Mouse (Mus musculus) embryo, embryonic 10 days (tissue): Measurements from ENCODE around the gene Cdh10.

Experiments
- DNase-seq: peaks from one replicate; pipeline ENCODE4 v3.0.0-alpha.2; 2015; ENCODE audit warnings: low spot score

The Cdh10 gene

GRCm38 (mm10) chr15:18975041-18975440 lies 156.3 kb downstream of the Cdh10 start:
- DNase-seq = no peak

GRCm38 (mm10) chr15:18984891-18985290 lies 166.1 kb downstream of the Cdh10 start:
- no peak for DNase-seq

GRCm38 (mm10) chr15:18987671-18988070 lies 168.9 kb downstream of the Cdh10 start:
- DNase-seq = no peak

GRCm38 (mm10) chr15:18993512-18993911 lies 174.8 kb downstream of the Cdh10 start:
- no peak for DNase-seq

GRCm38 (mm10) chr15:18994294-18994693 lies 175.5 kb downstream of the Cdh10 start:
- DNase-seq = no peak

GRCm38 (mm10) chr15:19010829-19011228 lies 192.1 kb downstream of the Cdh10 start:
- DNase-seq = no peak

GRCm38 (mm10) chr15:19032983-19033382 lies 214.2 kb downstream of the Cdh10 start:
- DNase-seq = no peak

GRCm38 (mm10) chr15:19040077-19040476 lies 221.3 kb downstream of the Cdh10 start:
- DNase-seq = no peak
